Mouse (Mus musculus): ENCODE measurements around the gene Rbm26.

DNA sequence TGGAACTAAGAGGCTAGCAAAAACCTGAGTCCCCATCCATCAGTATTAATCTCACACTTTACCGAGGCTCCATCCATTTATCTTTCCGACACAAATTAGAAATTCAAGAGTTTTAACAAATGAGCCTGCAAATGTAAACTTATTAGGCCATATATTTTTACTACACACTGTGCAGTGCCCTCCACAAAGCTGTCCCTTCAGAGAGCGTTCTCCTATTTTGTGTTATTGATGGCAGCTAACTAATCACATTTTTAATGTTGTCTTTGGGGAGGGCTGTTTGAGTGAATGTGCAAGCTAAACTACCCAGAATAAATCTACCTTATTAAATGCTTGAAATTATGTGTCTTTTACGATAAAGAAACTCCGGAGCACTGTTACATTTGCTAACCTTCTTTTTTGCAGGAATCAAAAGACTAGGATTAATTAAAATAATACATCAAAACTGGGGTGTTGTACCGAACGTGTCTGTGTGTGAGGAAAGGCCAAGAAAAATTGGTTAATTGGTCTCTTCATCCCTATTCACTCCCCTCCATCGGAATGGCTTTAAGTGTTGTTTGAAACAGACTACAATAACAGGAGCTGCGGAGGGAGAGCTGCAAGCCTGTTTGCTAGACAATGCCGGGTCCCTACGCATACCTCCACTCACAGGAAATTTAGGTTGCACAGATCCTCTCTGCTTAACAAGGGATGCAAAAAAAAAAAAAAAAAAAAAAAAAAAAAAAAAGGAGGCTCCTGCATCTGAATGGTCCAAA is 106.7 kb downstream of the Rbm26 start:
- TF ChIP-seq CTCF (IDR thresholded peaks at IDR 0.05; ENCODE audit: low read depth) (no peak), EP300 (optimal IDR thresholded peaks at IDR 0.05) (no peak)
